Mouse (Mus musculus) heart, embryonic 12.5 days (tissue): ENCODE measurements around the gene Shld1. TPM values are rescaled to one million over a fixed set of nuclear protein-coding genes. Genes with fewer than 3 reads are reported as not detected.

Experiments
- polyA plus RNA-seq: library from polyadenylated mRNA; unstranded; fragments of >200 nt; fragmentation: Nextera tagmentation; extraction: Ambion mirVana; gene quantifications from 2 replicates; pipeline ENCODE4 v1.2.1, GENCODE M21; 2016

Shld1 gene
- polyA plus RNA-seq, 1 experiment from 2014 or later = 16.8 TPM

Other genes with a start within 250 kb of the Shld1 start
- gene Gpcpd1, start 99.2 kb upstream of the Shld1 start, polyA plus RNA-seq = 42.1 and 47.6 TPM in 2 replicates
- gene Chgb, start 94.3 kb downstream of the Shld1 start, polyA plus RNA-seq = 0.10 and 0.11 TPM in 2 replicates
- gene Trmt6, start 129.1 kb downstream of the Shld1 start, polyA plus RNA-seq = 21.7 and 24.0 TPM in 2 replicates
- 13.2 and 14.0 TPM in 2 replicates for gene Mcm8, start 129.2 kb downstream of the Shld1 start, polyA plus RNA-seq
- gene Crls1, start 159.7 kb downstream of the Shld1 start, polyA plus RNA-seq = 22.2 and 23.6 TPM in 2 replicates
- 21.1 and 22.5 TPM in 2 replicates for gene Lrrn4, start 194.0 kb downstream of the Shld1 start, polyA plus RNA-seq